Mouse (Mus musculus): Measurements from ENCODE around the gene Tssk1. TPM values are rescaled to one million over a fixed set of nuclear protein-coding genes. Genes with fewer than 3 reads are reported as not detected.

Tssk1 gene
- not detected in 2 replicates for total RNA-seq (2015; ENCODE audit: low replicate concordance)
- total RNA-seq (2017; ENCODE audit: low replicate concordance), result not detected in 2 replicates

GRCm38 (mm10) chr16:17893923-17894322 is at the start of gene Tssk1:
Tssk1 (plus strand) TSS chr16:17894223.
- ATAC-seq (replicated peaks; ENCODE audit: low FRiP score, poor library complexity, severe bottlenecking), result no peak

DNA sequence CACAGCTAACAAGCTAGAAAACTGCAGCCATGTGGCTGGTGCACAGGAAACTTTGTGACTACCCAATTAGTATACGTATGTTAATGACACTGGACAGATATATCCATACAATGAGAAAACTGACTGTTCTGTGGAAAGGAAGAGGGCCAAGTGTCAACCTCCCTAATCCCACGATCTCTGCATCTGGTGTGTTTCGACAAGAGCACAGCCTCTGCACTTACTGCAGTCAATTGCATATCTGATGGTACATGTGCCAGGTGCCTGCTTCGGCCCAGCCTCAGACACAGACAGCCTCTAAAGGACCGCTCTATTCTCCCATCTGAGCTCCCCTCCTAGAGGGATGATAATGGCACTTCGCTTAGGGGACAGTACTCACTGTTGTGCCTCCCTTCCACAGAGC is 45.6 kb upstream of the Tssk1 start:
- peak; percentile 20; the same call in 1 of the 2 replicates for ATAC-seq (replicated peaks; ENCODE audit: low FRiP score, poor library complexity, severe bottlenecking)

GRCm38 (mm10) chr16:17848928-17849327 is 45.1 kb upstream of the Tssk1 start:
- peak; percentile 76 for ATAC-seq (replicated peaks; ENCODE audit: low FRiP score, poor library complexity, severe bottlenecking)

DNA sequence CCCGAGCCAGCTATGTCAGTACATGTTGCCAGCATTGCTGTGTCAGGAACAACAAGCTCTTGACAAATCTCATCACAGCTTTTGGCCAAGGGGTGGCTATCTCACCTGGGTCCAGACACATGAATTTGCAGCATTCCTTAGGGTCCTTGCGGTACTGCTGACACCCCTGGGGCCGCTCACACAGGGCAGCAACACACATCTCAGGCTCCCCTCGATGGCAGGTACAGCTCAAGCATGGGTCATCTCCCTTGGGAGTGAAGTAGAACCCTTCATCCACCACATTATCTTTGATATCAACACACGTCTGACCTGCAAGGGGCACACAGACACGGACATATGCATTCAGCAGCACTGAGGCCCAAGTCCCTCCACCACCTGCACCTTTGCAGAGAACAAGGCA is 44.5 kb upstream of the Tssk1 start:
- no peak for ATAC-seq (replicated peaks; ENCODE audit: low FRiP score, poor library complexity, severe bottlenecking)

DNA sequence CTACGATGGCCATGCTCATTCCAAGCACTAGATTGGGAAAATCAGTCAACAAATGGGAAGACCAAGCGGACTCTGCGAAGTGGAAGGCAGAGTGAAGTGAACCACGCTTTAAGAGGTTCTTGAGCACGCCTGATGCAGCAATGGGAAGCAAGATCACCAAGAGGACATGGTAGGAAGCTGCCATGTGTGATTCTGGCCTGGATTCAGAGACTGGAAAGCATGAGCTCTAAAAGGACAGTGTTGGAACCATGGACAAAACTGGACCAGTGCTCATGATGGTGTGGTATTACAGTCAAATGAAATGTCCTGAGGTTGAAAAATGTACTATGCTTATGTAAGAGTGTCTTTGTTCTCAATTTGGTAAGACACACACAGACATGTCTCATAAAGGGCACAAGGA is 42.7 kb upstream of the Tssk1 start:
- no peak for ATAC-seq (replicated peaks; ENCODE audit: low FRiP score, poor library complexity, severe bottlenecking)

- ATAC-seq (replicated peaks; ENCODE audit: low FRiP score, poor library complexity, severe bottlenecking), result no peak
Observed at GRCm38 (mm10) chr16:17851860-17852259, 42.2 kb upstream of the Tssk1 start.

DNA sequence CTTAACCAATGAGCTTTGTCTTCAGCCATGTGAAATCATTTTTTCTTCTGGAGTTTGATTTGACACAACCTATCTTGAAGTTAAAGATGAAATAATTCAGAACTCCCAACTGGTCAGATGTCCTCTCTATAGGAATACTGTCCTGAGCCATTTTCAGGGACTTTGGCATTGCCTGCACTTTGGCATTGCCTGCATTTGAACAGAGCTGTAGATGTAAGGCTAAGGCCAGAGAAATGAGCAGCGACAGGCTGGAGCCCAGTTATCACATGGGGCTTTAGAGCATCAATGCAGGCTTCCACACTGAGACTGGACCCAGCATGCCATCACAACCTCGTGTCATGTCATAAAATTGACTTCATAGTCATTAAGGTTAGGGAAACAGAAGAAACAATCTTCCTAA is 40.8 kb upstream of the Tssk1 start:
- no peak for ATAC-seq (replicated peaks; ENCODE audit: low FRiP score, poor library complexity, severe bottlenecking)

DNA sequence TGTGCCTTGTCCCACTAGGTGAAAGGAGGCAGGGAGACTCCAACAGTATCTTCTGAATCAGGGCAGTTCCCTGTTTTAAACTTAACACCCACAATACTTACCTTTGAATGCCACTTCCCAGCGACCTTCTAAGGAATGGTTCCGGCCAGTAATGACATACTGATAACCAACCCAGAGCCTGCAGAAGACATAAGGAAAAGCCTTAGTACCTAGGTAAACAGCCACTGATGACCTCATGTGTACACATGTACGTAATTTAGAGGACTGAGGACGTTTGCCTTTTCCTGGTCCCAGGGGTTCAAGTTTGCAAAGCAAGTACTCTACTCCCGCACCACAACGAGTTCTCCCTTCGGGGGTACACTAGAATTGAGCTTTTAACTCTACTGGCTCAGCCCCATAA is 36.9 kb upstream of the Tssk1 start:
- no peak for ATAC-seq (replicated peaks; ENCODE audit: low FRiP score, poor library complexity, severe bottlenecking)

- ATAC-seq (replicated peaks; ENCODE audit: low FRiP score, poor library complexity, severe bottlenecking), result 0 out of 2 replicates have a peak, but pooled peaks have one; percentile 48
Observed at GRCm38 (mm10) chr16:17858592-17858991, 35.4 kb upstream of the Tssk1 start.

GRCm38 (mm10) chr16:17865293-17865692 is 28.7 kb upstream of the Tssk1 start:
- no peak for ATAC-seq (replicated peaks; ENCODE audit: low FRiP score, poor library complexity, severe bottlenecking)

DNA sequence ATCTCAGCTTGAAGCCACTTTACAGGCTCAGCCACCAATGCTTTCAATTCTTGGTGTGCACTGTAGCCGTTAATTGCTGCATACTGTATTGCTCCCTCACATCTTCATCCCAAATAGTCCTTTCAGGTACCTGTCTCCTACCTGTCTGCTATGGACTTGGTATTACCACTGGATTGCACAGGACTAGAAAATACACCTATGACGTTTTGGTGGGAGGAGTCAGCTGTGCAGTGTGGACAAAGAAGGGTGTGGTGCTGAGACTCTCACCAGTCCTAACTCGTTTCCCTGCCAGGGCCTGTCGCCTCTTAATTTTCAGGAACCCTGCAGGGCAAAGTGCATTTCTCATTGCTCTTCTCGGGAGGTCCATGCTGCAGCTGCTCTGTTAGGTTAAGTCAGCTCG is 28.3 kb upstream of the Tssk1 start:
- no peak for ATAC-seq (replicated peaks; ENCODE audit: low FRiP score, poor library complexity, severe bottlenecking)

GRCm38 (mm10) chr16:17871248-17871647 is 22.8 kb upstream of the Tssk1 start:
- 0 out of 2 replicates have a peak, but pooled peaks have one; percentile 27 for ATAC-seq (replicated peaks; ENCODE audit: low FRiP score, poor library complexity, severe bottlenecking)

GRCm38 (mm10) chr16:17872995-17873394 is 21.0 kb upstream of the Tssk1 start:
- 0 out of 2 replicates have a peak, but pooled peaks have one; percentile 41 for ATAC-seq (replicated peaks; ENCODE audit: low FRiP score, poor library complexity, severe bottlenecking)

DNA sequence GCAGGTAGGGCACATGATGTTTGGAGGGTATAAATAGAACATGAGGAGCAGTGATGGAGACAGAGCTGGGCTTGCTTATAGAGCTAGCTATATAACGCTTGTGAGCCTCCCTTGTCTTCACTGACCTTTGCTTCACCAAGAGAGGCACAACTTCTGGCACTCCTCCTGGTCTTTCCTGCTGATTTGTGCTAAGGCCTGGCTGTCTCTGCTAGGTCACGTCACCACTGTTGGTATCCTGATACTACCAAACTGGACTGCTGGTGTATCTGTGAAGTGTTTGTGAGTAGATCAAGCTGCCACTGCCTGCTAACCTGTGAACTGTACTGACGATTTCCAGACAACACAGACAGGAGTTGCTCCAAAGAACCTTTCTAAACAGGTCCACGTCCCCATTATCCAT is 18.8 kb upstream of the Tssk1 start:
- no peak for ATAC-seq (replicated peaks; ENCODE audit: low FRiP score, poor library complexity, severe bottlenecking)

GRCm38 (mm10) chr16:17876096-17876495 is 17.9 kb upstream of the Tssk1 start:
- ATAC-seq (replicated peaks; ENCODE audit: low FRiP score, poor library complexity, severe bottlenecking), result no peak

DNA sequence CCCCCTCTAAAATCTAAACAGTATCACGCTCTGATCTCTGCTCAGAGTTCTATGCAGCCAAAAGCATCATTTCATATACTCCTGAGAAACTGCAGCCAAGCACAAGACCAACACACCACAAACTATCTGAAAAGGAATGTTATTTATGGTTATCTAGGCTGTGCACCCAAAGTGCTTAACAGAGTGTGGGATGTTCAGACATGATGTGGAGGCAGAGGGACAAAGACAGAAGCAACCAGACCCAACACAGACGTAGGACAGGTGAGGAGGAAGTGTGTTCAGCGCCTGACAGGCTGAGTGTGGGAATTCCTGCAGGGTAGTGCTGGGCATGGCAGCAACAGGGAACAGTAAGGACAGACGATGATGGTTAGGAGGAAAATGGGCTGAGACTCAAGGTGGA is 14.5 kb upstream of the Tssk1 start:
- ATAC-seq (replicated peaks; ENCODE audit: low FRiP score, poor library complexity, severe bottlenecking), result no peak

DNA sequence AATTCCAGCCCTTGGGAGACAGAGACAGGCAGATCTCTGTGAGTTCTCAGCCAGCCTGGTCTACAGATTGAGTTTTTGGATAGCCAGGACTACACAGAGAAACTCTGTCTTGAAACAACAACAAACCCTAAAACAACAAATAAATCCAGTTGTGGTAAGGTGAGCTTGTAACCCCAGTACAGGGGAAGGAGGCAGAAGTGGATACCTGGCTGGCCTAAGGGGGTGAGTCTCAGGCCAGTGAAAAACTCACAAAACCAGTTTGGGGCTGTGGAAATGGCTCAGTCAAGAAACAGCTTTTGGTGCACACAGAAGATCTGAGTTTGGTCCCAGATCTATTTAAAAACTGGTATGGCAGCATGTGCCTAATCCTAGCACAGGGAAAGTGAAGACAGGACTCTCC is 11.8 kb upstream of the Tssk1 start:
- no peak for ATAC-seq (replicated peaks; ENCODE audit: low FRiP score, poor library complexity, severe bottlenecking)

- no peak for ATAC-seq (replicated peaks; ENCODE audit: low FRiP score, poor library complexity, severe bottlenecking)
Observed at GRCm38 (mm10) chr16:17884116-17884515, 9.9 kb upstream of the Tssk1 start.

- no peak for ATAC-seq (replicated peaks; ENCODE audit: low FRiP score, poor library complexity, severe bottlenecking)
Observed at GRCm38 (mm10) chr16:17889689-17890341, 4.2 kb upstream of the Tssk1 start.

GRCm38 (mm10) chr16:17890342-17890727 is 3.7 kb upstream of the Tssk1 start:
- ATAC-seq (replicated peaks; ENCODE audit: low FRiP score, poor library complexity, severe bottlenecking), result no peak

DNA sequence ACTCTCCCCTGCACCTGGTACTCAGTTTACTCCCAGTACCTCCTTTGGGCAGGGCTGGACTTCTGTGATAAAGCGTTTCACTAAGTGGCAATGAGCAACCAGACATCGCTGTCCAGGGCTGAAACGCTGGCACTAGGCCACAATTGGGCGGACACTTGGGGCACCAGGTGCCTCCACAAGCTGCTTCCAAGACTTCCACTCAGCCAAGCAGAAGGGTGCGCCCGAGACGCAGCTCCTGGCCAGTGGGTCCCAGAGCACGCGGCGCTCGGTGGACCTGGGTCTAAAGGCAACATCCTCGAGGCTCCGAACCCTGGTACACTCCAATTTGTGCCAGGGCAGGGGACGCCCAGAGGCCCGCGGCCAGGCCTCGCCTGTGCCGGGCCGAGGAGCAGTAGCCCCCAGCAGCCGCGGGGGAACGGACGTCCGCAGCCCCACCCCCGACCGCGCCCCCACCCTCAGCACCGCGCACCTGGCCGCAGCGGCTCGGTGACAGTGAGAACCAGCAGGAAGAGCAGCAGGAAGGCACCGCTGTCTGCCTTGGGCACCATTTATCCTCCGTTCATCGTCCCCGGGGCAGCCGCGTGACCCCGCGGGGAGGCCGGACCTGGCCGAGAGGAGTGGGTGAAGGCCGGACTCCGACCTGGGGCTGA is 3.0 kb upstream of the Tssk1 start:
- peak; percentile 83 for ATAC-seq (replicated peaks; ENCODE audit: low FRiP score, poor library complexity, severe bottlenecking)

Measured in erythroblast, adult 5-6 weeks (primary cell).